Mouse (Mus musculus): ENCODE measurements around the gene Tbc1d1.

GRCm38 (mm10) chr5:64263348-64263747 lies 107.2 kb downstream of the Tbc1d1 start:
- no peak for TF ChIP-seq MAX (IDR thresholded peaks at IDR 0.05; ENCODE audit: low read depth)
- TF ChIP-seq TCF12 (IDR thresholded peaks at IDR 0.05; ENCODE audit: insufficient read depth, poor library complexity, severe bottlenecking): no peak
- no peak for TF ChIP-seq USF1 (IDR thresholded peaks at IDR 0.05; ENCODE audit: low read depth)
- no peak for TF ChIP-seq POLR2AphosphoS2 (IDR thresholded peaks at IDR 0.05; ENCODE audit: insufficient read length, low read depth)
- TF ChIP-seq MYOD1 (IDR thresholded peaks at IDR 0.05; ENCODE audit: control insufficient read depth in 1 of 3, insufficient read length in 2 of 3, low read depth in 2 of 3): no peak
- TF ChIP-seq POLR2A (IDR thresholded peaks at IDR 0.05; ENCODE audit: insufficient read length, low read depth): no peak
- TF ChIP-seq REST (IDR thresholded peaks at IDR 0.05; ENCODE audit: insufficient read depth, insufficient read length): no peak

Data from myocyte (in vitro differentiated cells).